Mouse (Mus musculus) erythroid progenitor cell, adult 5-6 weeks (primary cell): ENCODE measurements around the gene Kcnmb3. TPM values are rescaled to one million over a fixed set of nuclear protein-coding genes. Genes with fewer than 3 reads are reported as not detected.

Experiments used
- ATAC-seq: replicated peaks from 2 replicates; pipeline ENCODE4 v1.8.0; 2016; ENCODE audit warnings: moderate number of reproducible peaks, mild to moderate bottlenecking, moderate TSS enrichment, inconsistent platforms; ENCODE audit not compliant: poor library complexity, low FRiP score, severe bottlenecking
- total RNA-seq, 2 experiments: library from RNA; stranded (forward) in 1 of 2; stranded (reverse) in 1 of 2; fragments of 150-400 nt in 1 of 2; fragments of 186-747, 209-891 nt in 1 of 2; gene quantifications; 2 replicates each; pipeline versions ENCODE4 v1.2.3 to v1.2.4; 2015 to 2017; ENCODE audit warnings: low replicate concordance in 2 of 2

Gene Kcnmb3
- total RNA-seq, 2 experiments from 2014 or later: not detected

- ATAC-seq: no peak
Observed at GRCm38 (mm10) chr3:32495856-32496710, 4.1 kb upstream of the Kcnmb3 start.

- no peak for ATAC-seq
Observed at GRCm38 (mm10) chr3:32495088-32495770, 3.2 kb upstream of the Kcnmb3 start.

- no peak for ATAC-seq
Observed at GRCm38 (mm10) chr3:32494387-32495087, 2.5 kb upstream of the Kcnmb3 start.

GRCm38 (mm10) chr3:32490928-32491315 lies 1.1 kb downstream of the Kcnmb3 start:
- ATAC-seq: no peak

- ATAC-seq: no peak
Observed at GRCm38 (mm10) chr3:32490076-32490927, 1.7 kb downstream of the Kcnmb3 start.

- ATAC-seq: no peak
Observed at GRCm38 (mm10) chr3:32488172-32488571, 3.9 kb downstream of the Kcnmb3 start.

GRCm38 (mm10) chr3:32486543-32486942 lies 5.5 kb downstream of the Kcnmb3 start:
- no peak for ATAC-seq

GRCm38 (mm10) chr3:32483035-32483434 lies 9.0 kb downstream of the Kcnmb3 start:
- ATAC-seq: no peak

- no peak for ATAC-seq
Observed at GRCm38 (mm10) chr3:32479961-32480360, 12.1 kb downstream of the Kcnmb3 start.

GRCm38 (mm10) chr3:32473184-32473583 lies 18.8 kb downstream of the Kcnmb3 start:
- ATAC-seq: no peak

- no peak for ATAC-seq
Observed at GRCm38 (mm10) chr3:32472191-32472900, 19.7 kb downstream of the Kcnmb3 start.

- no peak for ATAC-seq
Observed at GRCm38 (mm10) chr3:32471098-32471497, 20.9 kb downstream of the Kcnmb3 start.

- no peak for ATAC-seq
Observed at GRCm38 (mm10) chr3:32470449-32470848, 21.6 kb downstream of the Kcnmb3 start.

GRCm38 (mm10) chr3:32468411-32468810 lies 23.6 kb downstream of the Kcnmb3 start:
- ATAC-seq: no peak

- no peak for ATAC-seq
Observed at GRCm38 (mm10) chr3:32467321-32467720, 24.7 kb downstream of the Kcnmb3 start.

- ATAC-seq: no peak
Observed at GRCm38 (mm10) chr3:32459777-32460176, 32.3 kb downstream of the Kcnmb3 start.

- ATAC-seq: no peak
Observed at GRCm38 (mm10) chr3:32454329-32455021, 37.6 kb downstream of the Kcnmb3 start.

GRCm38 (mm10) chr3:32441710-32442109 lies 50.3 kb downstream of the Kcnmb3 start:
- ATAC-seq: no peak
